In genomic region chr2:151609974-151610373, GRCm38 (mm10) we compare ENCODE assay signal across 13 mouse cellular contexts. TPM values are rescaled to one million over a fixed set of nuclear protein-coding genes. Genes with fewer than 3 reads are reported as not detected.
DNase-seq lines count a peak whose midpoint lies in the region; ATAC-seq and TF ChIP-seq lines count a peak whose summit lies in the region.
"Had no signal": no experiment of that assay in that cellular context is flagged by ENCODE, and none has a peak within 500 bp of the region (broad histone marks: within the 10 kb centered on the region; RNA-seq: fewer than 3 reads in every experiment).

No protein-coding gene starts in this region.

- no peak overlapping the region for H3K4me2 ChIP-seq in limb, embryonic 14.5 days (replicated peaks; ENCODE audit: low read depth, low read length, severe bottlenecking)

- peaks cover 11% of the 10 kb centered on the region for H3K4me1 ChIP-seq in limb, embryonic 14.5 days (ENCODE audit: control insufficient read depth, insufficient read depth, low read length)

- no peak for TF ChIP-seq POLR2A in limb, embryonic 14.5 days (IDR thresholded peaks at IDR 0.05; ENCODE audit: borderline replicate concordance, extremely low read depth, insufficient read depth, insufficient read length)

- H3K36me3 ChIP-seq in limb, embryonic 14.5 days (ENCODE audit: control insufficient read depth, insufficient read depth, low read length): no peaks in the 10 kb centered on the region

- peak; percentile 45 to 70 for DNase-seq in adrenal gland, adult (ENCODE audit: inconsistent age in 2 of 2, low spot score in 1 of 2)
- DNase-seq in adrenal gland, postnatal 4 days (ENCODE audit: low spot score in 2 of 2): no peak
- peak; percentile 39 to 52 for DNase-seq in kidney, postnatal 4 days
- DNase-seq in kidney, postnatal 14 days: no peak
- DNase-seq in adipocyte (ENCODE audit: low spot score): peak; percentile 27
- no peak for DNase-seq in limb, embryonic 14.5 days (ENCODE audit: low spot score)
- no peak for DNase-seq in urinary bladder, postnatal 10 days (ENCODE audit: low spot score)
- no peak for DNase-seq in heart, postnatal 36 days
- DNase-seq: heart, adult 18-20 months; liver, postnatal 0 days; thymus, postnatal 14 days had no signal

- WGBS in limb, embryonic 14.5 days: 30% methylated on average over 3 of the region's 3 CpGs

- no peaks in the 10 kb centered on the region for H3K9me3 ChIP-seq in limb, embryonic 14.5 days (ENCODE audit: control insufficient read depth, low read length)

- no peaks in the 10 kb centered on the region for H3K27me3 ChIP-seq in limb, embryonic 14.5 days (ENCODE audit: control insufficient read depth, insufficient read depth, low read length)

- intact Hi-C loops in heart, postnatal 36 days (cut with DNase I): no loop called here

- 0 out of 2 replicates have a peak, but pooled peaks have one; percentile 19 for ATAC-seq in limb, embryonic 14.5 days (ENCODE audit: low FRiP score, low read depth)
- ATAC-seq: forebrain, embryonic 16.5 days; liver, postnatal 0 days had no signal

- no peak overlapping the region for H3K4me3 ChIP-seq in limb, embryonic 14.5 days (replicated peaks; ENCODE audit: low read length)

- no peak overlapping the region for H3K9ac ChIP-seq in limb, embryonic 14.5 days (ENCODE audit: low read depth, low read length, severe bottlenecking)
- H3K9ac ChIP-seq: liver, postnatal 0 days had no signal

- no peak overlapping the region for H3K27ac ChIP-seq in limb, embryonic 14.5 days (replicated peaks; ENCODE audit: low read depth, low read length)

RNA-seq across cellular contexts. Expression of gene Snph, which starts 22.4 kb away (rescaled TPM):
- 1 to 10 TPM; 9.1 to 9.6 TPM for total RNA-seq in adrenal gland, postnatal 4 days (2021)
- polyA plus RNA-seq in limb, embryonic 14.5 days (2012; rRNA removed): 1.5 and 1.6 TPM in 2 replicates
- 0.41 and 0.62 TPM in 2 replicates for polyA plus RNA-seq in limb, embryonic 14.5 days (2014; fragmentation: Nextera tagmentation; extraction: Ambion mirVana)
- 1 to 10 TPM; 4.0 to 4.8 TPM for total RNA-seq in heart, postnatal 36 days (2021)
- total RNA-seq: MEL had no signal
- polyA plus RNA-seq: liver, postnatal 0 days had no signal

RNA-seq across cellular contexts. Expression of gene Sdcbp2, which starts 37.6 kb away (rescaled TPM):
- total RNA-seq in adrenal gland, postnatal 4 days (2021): 1 to 10 TPM; 1.9 to 2.5 TPM
- polyA plus RNA-seq in limb, embryonic 14.5 days (2012; rRNA removed): 1.6 and 1.7 TPM in 2 replicates
- 2.0 and 2.4 TPM in 2 replicates for polyA plus RNA-seq in limb, embryonic 14.5 days (2014; fragmentation: Nextera tagmentation; extraction: Ambion mirVana)
- total RNA-seq in heart, postnatal 36 days (2021): 1 to 10 TPM; 2.0 TPM
- total RNA-seq: MEL had no signal

RNA-seq across cellular contexts. Expression of gene Rad21l, which starts 58.4 kb away (rescaled TPM):
- not detected for total RNA-seq in adrenal gland, postnatal 4 days (2021)
- not detected in 2 replicates for polyA plus RNA-seq in limb, embryonic 14.5 days (2012; rRNA removed)
- polyA plus RNA-seq in limb, embryonic 14.5 days (2014; fragmentation: Nextera tagmentation; extraction: Ambion mirVana): not detected in 2 replicates
- not detected for total RNA-seq in heart, postnatal 36 days (2021)
- total RNA-seq: heart, adult 18-20 months; MEL had no signal
- polyA plus RNA-seq: forebrain, embryonic 16.5 days; liver, postnatal 0 days had no signal

Comparison
In these comparisons a context has a peak if more than half of its experiments do, and no peak if none do; other contexts are left out.
1. DNase-seq: peak in adrenal gland, adult (2 of 2), kidney, postnatal 4 days (2 of 2) and adipocyte (single experiment); none in adrenal gland, postnatal 4 days (0 of 2), kidney, postnatal 14 days (single experiment), limb, embryonic 14.5 days (single experiment), urinary bladder, postnatal 10 days (single experiment) and heart, postnatal 36 days (0 of 2).